Mouse (Mus musculus) embryonic fibroblast, embryonic 13.5 days (primary cell): ENCODE results near the gene Sh3bp5. TPM values are rescaled to one million over a fixed set of nuclear protein-coding genes. Genes with fewer than 3 reads are reported as not detected.

Experiments used
- H3K27ac ChIP-seq: 2 replicates; pipeline ENCODE4 v1.5.1; 2012; ENCODE audit warnings: low read length, control low read depth, inconsistent platforms; ENCODE audit not compliant: insufficient read depth
- H3K4me1 ChIP-seq: 2 replicates; pipeline ENCODE4 v1.6.1; 2011; ENCODE audit warnings: low read length; ENCODE audit not compliant: control insufficient read depth, insufficient read depth
- H3K4me3 ChIP-seq: 2 replicates; pipeline ENCODE4 v1.5.1; 2011; ENCODE audit warnings: mild to moderate bottlenecking, control low read depth, low read length; ENCODE audit not compliant: insufficient read depth
- CTCF ChIP-seq: IDR thresholded peaks from 2 replicates; pipeline ENCODE4 v1.5.1; 2011; ENCODE audit warnings: mild to moderate bottlenecking, control low read depth, low read length, moderate library complexity, borderline replicate concordance; ENCODE audit not compliant: insufficient read depth
- POLR2A ChIP-seq: IDR thresholded peaks from 2 replicates; pipeline ENCODE4 v1.6.1; 2011; ENCODE audit warnings: low read depth, mild to moderate bottlenecking, control low read depth, low read length, moderate library complexity
- polyA plus RNA-seq: library from polyadenylated mRNA; stranded (reverse); fragments of >200 nt; gene quantifications from 2 replicates; pipeline ENCODE4 v1.2.4, GENCODE M21; 2011; ENCODE audit warnings: low read depth; ENCODE audit not compliant: missing spikeins, insufficient read length

The Sh3bp5 gene
- polyA plus RNA-seq, 1 experiment: 25.0 TPM

DNA sequence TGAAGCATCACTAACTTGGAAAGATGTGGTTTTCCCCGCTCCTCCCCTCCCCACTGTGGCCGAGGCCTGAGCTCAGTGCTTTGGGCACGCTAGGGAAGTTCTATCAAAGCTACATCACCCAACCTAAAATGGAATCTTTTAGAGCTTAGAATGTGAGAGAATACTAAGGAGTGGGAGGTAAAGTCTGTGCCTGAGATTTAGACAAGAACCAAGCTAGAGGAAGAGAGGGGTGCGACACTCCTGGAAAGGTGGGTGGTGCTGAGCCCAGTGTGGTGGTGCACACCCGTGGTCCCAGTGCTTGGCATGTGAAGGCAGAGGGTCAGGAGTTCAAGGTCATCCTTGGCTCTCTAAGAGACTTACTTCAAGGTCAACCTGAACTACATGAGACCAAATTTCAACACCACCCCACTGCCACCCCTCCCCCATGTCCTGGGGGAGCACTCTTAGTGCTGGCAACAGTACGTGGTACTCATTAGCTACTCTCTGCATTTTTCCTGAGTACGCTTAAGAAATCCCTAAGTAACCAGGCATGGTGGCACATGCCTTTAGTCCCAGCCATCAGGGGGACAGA, 40.2 kb downstream of the Sh3bp5 start:
- Histone ChIP-seq H3K4me1 (peaks cover 4% of the 10 kb centered on the region; the same call in 1 of the 2 replicates), H3K4me3 (no peak overlapping the region), H3K27ac (no peak overlapping the region)
- TF ChIP-seq POLR2A (no peak), CTCF (no peak)

DNA sequence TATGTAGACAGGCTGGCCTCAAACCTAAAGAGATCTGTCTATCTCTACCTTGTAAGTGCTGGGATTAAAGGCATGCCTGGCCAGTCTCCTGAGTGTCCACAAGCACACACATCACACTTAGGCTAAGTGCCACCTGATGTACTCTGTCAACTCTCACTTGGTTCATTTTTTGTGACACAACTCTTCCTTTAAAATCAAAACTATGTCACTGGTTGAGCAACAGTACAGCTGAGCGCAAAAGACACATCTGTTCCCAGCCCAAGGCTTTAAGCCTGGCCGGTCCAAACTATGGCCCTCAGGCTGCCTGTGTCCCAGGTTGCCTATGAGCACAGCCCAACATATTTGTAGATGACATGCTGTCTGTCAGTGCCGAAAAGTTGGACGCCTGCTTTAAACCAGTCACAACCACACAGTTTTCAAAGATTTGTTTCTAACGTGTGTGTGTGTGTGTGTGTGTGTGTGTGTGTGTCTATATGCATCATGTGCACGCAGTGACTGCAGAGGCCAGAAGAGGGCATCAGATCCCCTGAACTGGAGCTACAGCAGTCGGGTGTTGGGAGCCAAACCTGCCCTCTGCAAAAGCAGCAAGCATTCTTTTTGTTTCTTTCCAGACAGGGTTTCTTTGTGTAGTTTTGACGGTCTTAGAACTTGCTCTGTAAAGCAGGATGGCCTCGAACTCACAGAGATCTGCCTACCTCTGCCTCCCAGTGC, 40.9 kb downstream of the Sh3bp5 start:
- H3K27ac ChIP-seq: no peak overlapping the region
- H3K4me1 ChIP-seq: no peaks in the 10 kb centered on the region
- TF ChIP-seq POLR2A (no peak), CTCF (no peak)
- no peak overlapping the region for H3K4me3 ChIP-seq

DNA sequence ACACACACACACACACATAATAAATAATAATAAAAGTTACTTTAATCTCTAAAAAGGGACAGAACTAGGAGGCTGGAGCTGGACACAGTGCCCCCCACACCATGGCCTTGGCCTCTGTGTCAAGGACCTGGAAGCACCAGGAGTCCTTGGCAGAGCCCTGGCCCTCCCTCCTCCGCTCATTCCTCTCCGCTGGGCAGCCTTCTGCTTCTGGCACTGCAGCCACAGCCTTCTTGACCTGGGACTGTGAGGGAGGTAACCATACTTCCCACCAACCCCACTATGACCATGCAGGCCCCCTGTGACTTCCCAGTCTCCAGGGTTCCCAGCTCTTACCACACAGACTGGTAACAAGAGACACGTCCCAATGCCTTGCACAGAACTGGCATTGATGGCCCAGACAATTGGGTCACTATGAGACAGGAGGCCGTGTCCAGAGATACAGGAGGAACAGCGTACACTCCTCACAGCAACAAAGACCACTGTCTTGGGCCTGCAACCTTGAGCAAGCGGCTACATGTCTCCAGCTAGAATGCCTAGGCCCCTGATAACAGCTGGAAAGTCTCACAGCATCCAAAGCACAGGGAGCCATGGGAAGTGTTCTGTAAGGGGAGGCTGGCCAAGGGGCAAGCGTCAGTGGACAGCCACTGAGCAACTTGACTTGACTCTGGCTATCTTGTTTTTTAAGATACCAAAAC, 41.8 kb downstream of the Sh3bp5 start:
- no peak overlapping the region for H3K4me3 ChIP-seq
- H3K27ac ChIP-seq: no peak overlapping the region
- no peaks in the 10 kb centered on the region for H3K4me1 ChIP-seq
- TF ChIP-seq CTCF (no peak), POLR2A (no peak)

DNA sequence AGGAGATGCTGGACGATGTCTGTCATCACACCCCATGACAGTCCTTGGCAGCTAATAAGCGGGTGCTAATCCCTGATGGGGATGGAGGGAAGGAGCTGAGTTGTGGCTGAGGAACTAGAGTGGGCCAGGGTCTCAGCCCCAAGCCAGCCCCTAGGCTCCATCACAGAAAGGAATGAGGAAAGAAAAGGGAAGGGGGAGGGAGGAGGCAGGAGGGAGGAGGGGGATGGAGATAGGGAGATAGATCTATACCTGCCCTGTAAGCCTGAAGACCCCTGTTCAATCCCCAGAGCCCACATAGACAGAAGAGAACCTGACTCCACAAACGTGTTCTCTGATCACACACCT, 42.4 kb downstream of the Sh3bp5 start:
- Histone ChIP-seq H3K4me3 (no peak overlapping the region), H3K4me1 (no peaks in the 10 kb centered on the region), H3K27ac (no peak overlapping the region)
- no peak for TF ChIP-seq CTCF
- TF ChIP-seq POLR2A: no peak

DNA sequence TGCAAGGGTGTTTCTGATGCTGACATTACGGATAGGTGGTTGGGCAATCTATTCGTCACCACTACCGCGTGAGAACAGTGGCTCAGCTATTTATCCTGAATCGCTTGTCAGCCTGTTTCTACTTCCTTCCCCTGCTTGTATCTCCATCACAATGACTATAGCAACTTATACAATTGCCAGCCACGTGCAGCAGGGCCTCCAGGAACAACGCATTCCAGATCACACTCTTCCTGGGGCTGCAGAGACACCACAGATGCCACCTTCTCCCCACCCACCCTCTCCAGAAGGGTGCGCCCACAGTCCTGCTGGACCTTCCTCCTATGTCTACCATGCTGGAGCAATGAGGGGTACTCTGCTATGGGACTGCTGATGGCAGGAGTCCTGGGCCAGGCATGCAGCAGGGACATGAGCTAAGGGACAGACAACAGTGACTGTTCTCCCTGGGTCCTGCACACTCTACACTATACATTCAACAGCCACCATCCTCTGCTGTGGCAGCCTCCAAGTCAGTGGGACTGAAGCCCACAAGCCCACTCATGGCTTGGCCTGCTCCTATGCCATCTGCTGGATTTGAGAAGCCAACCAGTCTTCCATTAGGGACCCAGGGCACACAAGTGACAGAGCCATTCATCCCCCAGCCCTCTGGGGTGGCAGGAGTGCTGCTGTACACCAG, 42.9 kb downstream of the Sh3bp5 start:
- Histone ChIP-seq H3K4me3 (no peak overlapping the region), H3K4me1 (no peaks in the 10 kb centered on the region), H3K27ac (no peak overlapping the region)
- TF ChIP-seq POLR2A: no peak
- no peak for TF ChIP-seq CTCF

DNA sequence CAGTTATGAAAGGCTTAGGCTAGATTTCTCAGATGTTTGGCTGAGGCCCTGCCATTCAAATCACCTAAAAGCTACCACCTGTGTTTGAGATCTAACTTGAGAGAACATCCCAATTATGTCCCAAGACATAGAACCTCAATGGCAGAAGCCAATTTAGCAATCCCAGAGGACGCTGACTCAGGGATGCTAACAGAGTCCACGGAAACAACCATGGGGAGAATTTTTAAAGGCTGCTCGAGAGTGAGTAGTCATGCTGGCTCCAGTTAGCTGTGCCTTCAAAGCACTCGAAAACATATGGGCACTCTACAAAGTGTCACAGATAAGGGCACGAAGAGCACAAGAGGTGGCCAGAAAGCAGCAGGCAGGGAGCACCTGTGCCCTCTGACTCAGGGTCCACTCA, 43.6 kb downstream of the Sh3bp5 start:
- no peak overlapping the region for H3K27ac ChIP-seq

DNA sequence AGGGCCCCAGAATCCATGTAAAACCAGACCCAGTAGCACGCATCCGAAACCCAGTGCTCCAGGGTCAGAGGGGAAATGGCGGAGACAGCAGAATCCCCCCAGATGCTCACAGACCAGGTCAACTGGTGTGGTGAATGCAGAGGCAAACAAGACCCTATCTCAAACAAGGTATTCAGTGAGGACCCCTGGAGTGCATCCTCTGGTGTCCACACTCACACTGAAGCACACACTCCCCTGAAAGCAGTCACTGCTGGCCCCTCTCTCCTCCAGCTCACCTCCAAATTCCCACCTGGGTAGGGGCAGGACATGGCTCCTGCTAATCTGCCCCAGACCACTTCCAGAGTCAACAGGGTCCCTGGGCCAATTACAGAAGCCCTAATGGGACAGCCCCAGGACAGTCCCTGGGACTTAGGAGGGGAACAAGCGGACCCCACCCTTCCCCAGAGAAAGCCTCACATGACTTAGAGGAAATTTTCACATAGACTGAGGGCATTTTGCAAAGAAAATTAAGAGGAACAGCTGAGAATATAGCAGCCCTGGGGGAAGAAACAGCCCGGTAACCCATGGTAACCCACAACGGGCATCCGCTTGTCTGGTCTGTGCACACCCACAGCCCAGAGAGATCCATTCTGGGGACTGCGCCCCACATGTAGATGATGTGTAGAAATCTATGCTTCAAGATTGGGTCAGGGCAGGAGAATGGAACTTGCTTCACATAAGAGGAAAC, 46.3 kb downstream of the Sh3bp5 start:
- no peak overlapping the region for H3K4me3 ChIP-seq
- H3K4me1 ChIP-seq: peaks cover 11% of the 10 kb centered on the region
- TF ChIP-seq CTCF (no peak), POLR2A (no peak)
- H3K27ac ChIP-seq: no peak overlapping the region

More for the DNA sequence above, 43.6 kb downstream of the Sh3bp5 start:
- H3K4me3 ChIP-seq: no peak overlapping the region
- H3K4me1 ChIP-seq: no peaks in the 10 kb centered on the region
- TF ChIP-seq POLR2A (no peak), CTCF (no peak)

DNA sequence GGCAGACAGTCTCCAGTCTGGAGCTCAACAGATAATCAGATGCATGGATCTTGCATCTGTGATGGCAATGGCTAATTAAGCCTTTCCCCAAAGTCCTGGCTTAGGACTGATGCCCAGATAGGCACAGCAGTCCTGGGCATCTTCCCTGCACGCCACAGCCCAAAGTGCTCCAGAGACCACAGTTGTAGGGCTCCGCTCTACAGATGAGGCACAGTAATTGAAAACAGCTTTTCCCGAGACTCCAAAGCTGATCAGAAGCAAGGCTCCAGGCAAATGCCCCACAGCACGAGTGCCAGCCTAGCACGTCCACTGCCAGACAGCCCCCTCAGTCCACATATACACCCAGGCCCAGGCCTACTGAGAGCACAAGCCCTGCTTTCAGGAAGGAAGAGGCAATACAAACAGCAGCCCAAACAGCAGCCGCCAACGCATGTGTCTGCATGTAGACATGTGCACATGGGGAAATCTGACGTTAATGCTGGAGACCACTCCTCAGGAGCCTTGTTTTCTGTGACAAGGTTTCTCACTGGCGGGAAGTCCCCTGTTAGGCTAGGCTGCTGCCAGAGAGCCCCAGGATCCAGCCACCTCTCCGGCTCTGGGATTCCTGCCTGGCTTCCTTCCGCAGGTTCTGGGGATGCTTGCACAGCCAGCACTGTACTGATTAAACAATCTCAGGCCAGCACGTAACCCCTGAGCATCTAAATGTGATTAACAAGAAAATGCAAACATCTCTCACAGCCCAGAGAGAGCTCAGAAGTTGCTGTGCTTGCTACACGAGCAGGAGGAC, 47.6 kb downstream of the Sh3bp5 start:
- Histone ChIP-seq H3K27ac (no peak overlapping the region), H3K4me1 (peaks cover 12% of the 10 kb centered on the region), H3K4me3 (no peak overlapping the region)
- no peak for TF ChIP-seq POLR2A
- TF ChIP-seq CTCF: no peak
